In the genomic region with DNA sequence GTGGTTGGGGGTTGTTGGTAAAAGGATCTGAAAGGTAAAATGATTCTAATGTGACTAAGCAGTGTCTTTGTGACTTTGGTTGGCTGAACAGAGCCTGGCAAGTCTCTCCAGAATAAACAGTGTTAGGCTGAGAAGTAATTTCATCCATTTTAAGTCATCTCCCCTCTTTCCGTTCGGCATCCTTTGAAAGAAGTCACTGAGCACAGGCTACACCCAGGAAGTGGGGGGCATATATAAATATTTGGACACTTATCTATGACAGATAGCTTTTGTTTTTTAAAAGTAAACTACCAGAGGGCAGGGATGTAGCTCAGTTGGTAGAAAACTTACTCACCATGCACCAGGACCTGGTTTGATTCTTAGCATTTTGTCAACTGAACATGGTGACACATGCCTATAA, we compare ENCODE assay signal across 19 mouse cellular contexts. TPM values are rescaled to one million over a fixed set of nuclear protein-coding genes. Genes with fewer than 3 reads are reported as not detected.
DNase-seq lines count a peak whose midpoint lies in the region; ATAC-seq and TF ChIP-seq lines count a peak whose summit lies in the region.
"Had no signal": no experiment of that assay in that cellular context is flagged by ENCODE, and none has a peak within 500 bp of the region (broad histone marks: within the 10 kb centered on the region; RNA-seq: fewer than 3 reads in every experiment).

No protein-coding gene starts in this region.

- DNase-seq in lung, postnatal 0 days (ENCODE audit: low spot score) = peak; percentile 16
- DNase-seq in lung, adult 18-20 months = no peak
- DNase-seq in lung, postnatal 10 days = peak; percentile 41
- no peak for DNase-seq in lung, postnatal 14 days
- DNase-seq in lung, postnatal 25 days (ENCODE audit: low spot score) = peak; percentile 36
- DNase-seq in lung, postnatal 4 days = no peak
- peak; percentile 46 for DNase-seq in lung, postnatal 36 days
- no peak for DNase-seq in lung, adult 2 months
- DNase-seq: adrenal gland, adult 8-10 months; adrenal gland, postnatal 10 days; adrenal gland, postnatal 25 days; cerebellum, adult 11 months; cerebellum, adult 11-12 months had no signal

- WGBS in lung, postnatal 0 days = 28% methylated on average over 2 of the region's 2 CpGs
- 35% methylated on average over 2 of the region's 2 CpGs for WGBS in lung, adult 2 months

- no peak for TF ChIP-seq POLR2A in lung, adult 2 months (IDR thresholded peaks at IDR 0.05; ENCODE audit: borderline replicate concordance, extremely low read depth, low read depth, low read length)

- H3K9ac ChIP-seq in lung, postnatal 0 days (replicated peaks; ENCODE audit: low read depth) = no peak overlapping the region

- peak; percentile 87 for TF ChIP-seq EP300 in lung, postnatal 0 days (IDR thresholded peaks at IDR 0.05)

- no peaks in the 10 kb centered on the region for H3K36me3 ChIP-seq in lung, postnatal 0 days (ENCODE audit: insufficient read depth, low read length)
- H3K36me3 ChIP-seq: G1E had no signal

- H3K4me3 ChIP-seq in lung, postnatal 0 days (ENCODE audit: low read depth, low read length) = no peak overlapping the region
- H3K4me3 ChIP-seq in lung, adult 2 months (replicated peaks; ENCODE audit: extremely low read depth, low read depth, low read length) = no peak overlapping the region

- no peak overlapping the region for H3K4me2 ChIP-seq in lung, postnatal 0 days (replicated peaks; ENCODE audit: low read depth, low read length)

- peak; percentile 62 for ATAC-seq in lung, postnatal 0 days
- ATAC-seq: activated CD4-positive, CD25-positive, alpha-beta regulatory T cell, adult 4 months; CD4-positive, CD25-positive, alpha-beta regulatory T cell, adult 4 months; Patski had no signal

- H3K9me3 ChIP-seq in lung, postnatal 0 days (ENCODE audit: low read length) = no peaks in the 10 kb centered on the region
- H3K9me3 ChIP-seq: G1E had no signal

- H3K27ac ChIP-seq in lung, postnatal 0 days (ENCODE audit: low read length) = no peak overlapping the region

- no peaks in the 10 kb centered on the region for H3K27me3 ChIP-seq in lung, postnatal 0 days (replicated peaks; ENCODE audit: insufficient read depth, low read length)

- no peaks in the 10 kb centered on the region for H3K4me1 ChIP-seq in lung, postnatal 0 days (ENCODE audit: insufficient read depth, low read depth, low read length)
- H3K4me1 ChIP-seq in lung, adult 2 months (ENCODE audit: control insufficient read depth, insufficient read depth, low read length) = peaks cover 6% of the 10 kb centered on the region; the same call in 1 of the 2 replicates

- no peak for TF ChIP-seq CTCF in lung, postnatal 0 days (IDR thresholded peaks at IDR 0.05)
- no peak for TF ChIP-seq CTCF in lung, adult 2 months (IDR thresholded peaks at IDR 0.05; ENCODE audit: insufficient read depth, low read length)

RNA-seq across cellular contexts. Expression of gene Cyp1a1, which starts 0.9 kb away (rescaled TPM):
- 9.0 and 13.0 TPM in 2 replicates for polyA plus RNA-seq in lung, postnatal 0 days (2015; fragmentation: Nextera tagmentation; extraction: Ambion mirVana)
- polyA plus RNA-seq in lung, adult 2 months (2012; rRNA removed) = 28.8 and 37.7 TPM in 2 replicates
- polyA plus RNA-seq: activated CD4-positive, CD25-positive, alpha-beta regulatory T cell, adult 4 months; CD4-positive, CD25-positive, alpha-beta regulatory T cell, adult 4 months; G1E; Patski had no signal

RNA-seq across cellular contexts. Expression of gene Cyp1a2, which starts 5.1 kb away (rescaled TPM):
- 0.07 TPM in 1 of 2 replicates, not detected in the other for polyA plus RNA-seq in lung, postnatal 0 days (2015; fragmentation: Nextera tagmentation; extraction: Ambion mirVana)
- polyA plus RNA-seq in lung, adult 2 months (2012; rRNA removed) = 0.23 and 0.44 TPM in 2 replicates
- polyA plus RNA-seq: activated CD4-positive, CD25-positive, alpha-beta regulatory T cell, adult 4 months; brain, embryonic 14.5 days; C2C12; CD4-positive, CD25-positive, alpha-beta regulatory T cell, adult 4 months; G1E; Patski had no signal

RNA-seq across cellular contexts. Expression of gene Edc3, which starts 19.7 kb away (rescaled TPM):
- 23.3 and 25.3 TPM in 2 replicates for polyA plus RNA-seq in lung, postnatal 0 days (2015; fragmentation: Nextera tagmentation; extraction: Ambion mirVana)
- 17.6 and 19.4 TPM in 2 replicates for polyA plus RNA-seq in lung, adult 2 months (2012; rRNA removed)

RNA-seq across cellular contexts. Expression of gene Csk, which starts 35.2 kb away (rescaled TPM):
- 25.6 and 27.3 TPM in 2 replicates for polyA plus RNA-seq in lung, postnatal 0 days (2015; fragmentation: Nextera tagmentation; extraction: Ambion mirVana)
- 68.7 and 79.3 TPM in 2 replicates for polyA plus RNA-seq in lung, adult 2 months (2012; rRNA removed)

Comparison
In these comparisons a context has a peak if more than half of its experiments do, and no peak if none do; other contexts are left out.
1. DNase-seq: peak in lung, postnatal 0 days (single experiment), lung, postnatal 10 days (single experiment), lung, postnatal 25 days (single experiment) and lung, postnatal 36 days (single experiment); none in lung, adult 18-20 months (0 of 2), lung, postnatal 14 days (single experiment), lung, postnatal 4 days (0 of 2) and lung, adult 2 months (single experiment).